Mouse (Mus musculus): ENCODE measurements around the gene Ppp1r3e. TPM values are rescaled to one million over a fixed set of nuclear protein-coding genes. Genes with fewer than 3 reads are reported as not detected.
A peak's percentile ranks its signal among the peaks of the same experiment; 100 is the strongest.

Gene Ppp1r3e
- total RNA-seq (2022): 10 to 100 TPM; 18.2 to 23.0 (median 22.2) TPM

DNA sequence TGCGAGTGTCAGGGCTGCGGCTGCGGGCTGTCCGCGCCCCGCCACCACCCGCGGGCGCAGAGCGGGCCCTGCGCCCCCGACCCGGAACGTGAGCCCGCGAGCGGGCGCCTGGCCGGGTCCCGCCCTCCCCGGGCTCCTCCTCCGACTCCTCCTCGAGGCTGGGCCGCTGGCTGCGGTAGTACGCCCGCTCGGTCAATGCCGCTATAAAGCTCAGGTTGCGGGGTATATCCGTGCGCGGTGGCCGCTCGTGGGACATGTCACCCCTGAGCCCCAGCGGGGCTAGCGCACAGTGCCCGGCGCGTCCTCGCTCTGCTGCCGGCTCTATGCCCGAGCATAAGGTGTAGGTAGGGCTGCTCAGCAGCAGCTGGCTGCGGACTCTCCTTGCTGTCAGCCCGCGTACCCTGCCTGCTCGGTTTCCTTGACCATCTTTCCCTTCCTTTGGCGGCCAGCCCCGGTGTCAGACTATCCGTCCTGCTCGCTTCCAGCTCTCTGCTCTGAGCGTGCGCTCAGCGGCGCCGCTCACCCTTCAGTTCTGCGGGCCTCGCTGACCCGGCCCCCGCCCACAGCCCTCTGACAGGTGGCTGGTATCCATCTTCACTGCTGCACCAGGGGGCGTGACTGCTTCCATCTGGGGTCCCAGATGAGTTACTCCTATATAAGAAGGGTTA lies at the start of gene Ppp1r3e:
TSS of gene Ppp1r3e (minus strand) at position 503 of the 668 bp plus-strand sequence.
- peak in 1 of 2 experiments; percentile 62 for DNase-seq (ENCODE audit: low spot score in 2 of 2)

DNA sequence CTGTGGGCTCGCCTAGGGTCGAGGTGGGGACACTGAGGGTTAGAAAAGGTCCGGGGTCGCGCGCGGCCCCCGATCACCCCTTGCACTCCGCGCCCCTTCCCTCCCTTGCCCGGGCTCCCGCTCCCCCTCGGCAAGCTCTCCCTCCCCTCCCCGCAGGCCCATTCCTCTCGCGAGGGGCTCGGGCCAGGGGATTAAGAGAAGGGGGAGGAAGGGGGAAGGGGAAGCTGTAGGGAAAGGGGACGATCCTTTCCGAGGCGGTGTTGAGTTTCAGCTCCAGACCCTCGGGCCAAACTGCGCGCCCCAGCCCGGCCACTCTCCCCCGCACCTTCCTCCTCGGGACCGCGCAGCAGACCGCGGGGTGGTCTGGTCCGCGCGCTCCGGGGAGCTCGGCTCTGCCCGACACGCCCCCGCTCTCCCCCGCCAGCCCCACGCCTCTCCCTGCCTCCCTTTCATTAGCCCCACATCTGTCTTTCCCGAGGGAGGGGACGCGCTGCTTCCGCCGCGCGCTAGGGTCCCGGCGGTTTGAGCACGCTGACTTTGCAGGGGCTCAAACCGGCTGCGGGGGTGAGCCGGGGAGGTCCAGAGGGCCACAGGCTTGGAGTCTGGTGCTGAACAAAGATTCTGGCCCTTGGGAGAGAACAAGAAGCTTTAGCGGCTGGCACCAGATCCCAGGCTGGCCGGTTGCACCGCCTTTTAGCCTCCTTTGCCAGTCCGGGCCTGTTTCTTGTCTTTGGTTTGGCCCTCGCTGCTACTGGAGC lies 49.2 kb upstream of the Ppp1r3e start:
- peak in 1 of 2 experiments; percentile 42 for DNase-seq (ENCODE audit: low spot score in 2 of 2)

DNA sequence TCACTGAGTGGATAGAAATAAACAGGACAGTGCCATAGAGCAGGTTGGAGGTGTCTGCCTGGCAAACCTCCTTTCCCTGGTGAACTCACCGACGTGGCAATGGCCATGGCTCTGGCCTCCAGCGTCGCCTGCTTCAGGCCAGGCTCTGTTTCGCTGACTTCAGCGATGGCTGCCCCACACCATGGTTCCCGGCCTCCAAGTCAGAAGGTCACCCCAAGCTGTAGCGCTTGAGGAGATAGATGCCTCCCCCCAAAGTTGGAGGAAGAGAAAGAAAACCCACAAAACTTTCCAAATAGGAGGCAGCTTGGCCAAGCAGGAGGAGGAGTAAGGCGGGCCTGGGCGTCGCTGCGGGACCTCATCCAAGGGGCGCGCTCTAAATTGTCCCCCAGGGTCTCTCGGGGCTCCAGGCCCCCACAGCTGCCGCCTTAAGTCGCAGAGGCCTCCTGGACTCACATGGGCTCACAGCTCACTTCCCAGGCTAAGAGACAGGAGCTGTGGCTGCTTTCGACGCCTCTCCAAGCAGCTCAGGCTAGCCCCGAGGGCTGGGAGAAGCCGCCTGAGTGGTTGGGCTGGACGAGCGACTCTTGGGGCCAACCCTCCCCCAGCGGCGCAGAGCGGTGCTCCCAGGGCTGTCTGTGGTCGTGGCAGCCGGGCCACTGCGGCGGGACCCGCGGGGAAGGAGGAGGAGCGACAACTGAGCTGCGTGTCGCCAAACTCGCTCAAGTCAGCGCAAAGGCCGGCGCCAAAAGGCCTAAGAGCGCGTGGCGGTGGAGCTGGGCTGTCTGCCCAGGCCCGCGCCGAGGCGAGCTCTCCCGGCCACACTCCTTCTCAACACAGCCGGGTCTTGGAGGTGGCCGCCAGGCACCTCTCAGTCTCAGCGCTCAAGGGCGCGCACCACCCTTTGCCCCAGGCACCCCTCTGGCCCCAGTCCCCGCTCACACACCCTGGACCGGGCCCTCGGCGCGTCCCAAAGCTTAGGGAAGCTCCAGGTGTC lies 48.3 kb upstream of the Ppp1r3e start, which contains the start of gene Efs:
TSS of gene Efs (minus strand) at position 778 of the 994 bp plus-strand sequence.
- DNase-seq (ENCODE audit: low spot score in 2 of 2): peak in 1 of 2 experiments; percentile 55

DNA sequence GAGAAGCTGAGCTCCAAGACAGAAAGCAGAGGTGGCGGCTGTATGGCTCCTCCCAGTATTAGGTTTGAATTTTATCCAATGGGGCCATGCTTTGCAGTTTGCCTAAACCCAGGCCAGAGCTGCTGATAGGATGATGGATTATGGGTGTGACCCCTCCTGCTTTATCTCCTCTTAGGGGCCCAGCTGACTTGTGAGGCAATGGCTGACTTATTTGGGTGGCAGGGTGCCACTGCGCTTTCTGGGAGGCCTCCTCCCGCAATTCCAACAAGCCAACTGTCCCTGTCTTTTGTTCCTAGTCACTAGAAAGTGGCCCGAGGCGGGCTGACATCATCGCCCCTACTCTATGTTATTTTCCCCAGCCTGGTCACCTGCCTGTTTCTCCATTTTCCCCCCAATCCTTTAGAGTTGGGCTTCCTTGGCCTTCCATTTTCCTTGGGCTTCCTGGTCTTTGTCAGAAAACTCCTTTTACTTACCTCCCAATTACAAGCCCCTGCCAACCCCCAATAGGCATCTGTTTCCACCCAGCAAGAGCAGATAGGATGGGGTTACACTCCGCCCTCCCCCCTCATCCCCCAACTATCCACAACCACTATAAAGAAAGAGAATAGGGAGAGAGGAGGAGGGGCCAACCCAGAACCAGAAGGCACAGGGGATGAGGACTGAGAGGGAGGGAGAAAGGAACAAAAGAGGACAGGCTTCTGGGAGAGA lies 47.4 kb upstream of the Ppp1r3e start:
- no peak for DNase-seq (ENCODE audit: low spot score in 2 of 2)

DNA sequence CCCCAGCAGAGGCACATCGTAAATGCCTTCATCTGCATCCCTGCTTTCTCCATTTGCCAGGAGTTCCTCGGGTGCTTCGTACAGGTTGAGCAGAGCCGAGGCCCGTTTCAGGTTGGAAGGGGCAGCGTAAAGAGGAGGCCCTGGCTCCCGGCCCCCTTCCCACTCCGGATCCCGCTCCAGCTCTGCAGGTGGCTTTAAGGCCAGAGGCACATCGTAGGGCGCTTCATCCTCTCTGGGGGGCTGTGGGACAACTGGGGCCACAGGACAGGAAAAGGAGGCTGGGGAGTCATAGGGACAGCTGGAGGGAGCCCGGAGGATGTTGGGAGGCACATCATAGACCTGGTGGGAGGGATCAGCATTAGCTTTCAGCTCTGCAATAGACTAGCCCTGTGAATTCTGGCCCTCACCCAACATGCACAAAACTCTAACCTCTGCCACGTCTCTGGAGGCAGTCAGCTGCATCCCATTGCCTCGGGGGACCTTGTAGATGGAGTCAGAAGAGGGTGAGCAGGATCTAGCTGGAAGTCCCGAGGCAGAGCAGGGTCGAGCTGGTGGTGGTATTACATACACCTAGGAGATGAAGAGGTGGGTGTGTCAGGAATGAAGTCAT lies 42.8 kb upstream of the Ppp1r3e start:
- no peak for DNase-seq (ENCODE audit: low spot score in 2 of 2)

DNA sequence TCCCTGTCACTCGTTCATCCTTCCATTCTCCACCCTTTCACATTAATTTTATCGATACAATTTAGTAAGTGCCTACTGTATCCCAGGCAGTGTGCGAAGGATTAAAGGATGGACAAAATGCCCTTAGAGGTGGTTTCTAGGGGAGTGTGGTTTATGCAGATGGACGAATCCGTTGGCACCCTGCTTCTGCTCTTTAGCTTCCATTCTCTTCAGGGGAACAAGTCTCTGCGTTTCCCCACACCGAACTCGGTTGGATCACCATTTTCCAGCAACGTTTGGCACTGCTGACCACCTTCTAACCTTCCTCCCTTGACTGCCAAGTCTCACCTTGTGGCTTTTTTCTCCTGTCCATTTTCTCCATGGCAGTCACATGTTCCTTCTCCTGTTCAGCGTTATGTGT lies 36.0 kb upstream of the Ppp1r3e start:
- DNase-seq (ENCODE audit: low spot score in 2 of 2): no peak

DNA sequence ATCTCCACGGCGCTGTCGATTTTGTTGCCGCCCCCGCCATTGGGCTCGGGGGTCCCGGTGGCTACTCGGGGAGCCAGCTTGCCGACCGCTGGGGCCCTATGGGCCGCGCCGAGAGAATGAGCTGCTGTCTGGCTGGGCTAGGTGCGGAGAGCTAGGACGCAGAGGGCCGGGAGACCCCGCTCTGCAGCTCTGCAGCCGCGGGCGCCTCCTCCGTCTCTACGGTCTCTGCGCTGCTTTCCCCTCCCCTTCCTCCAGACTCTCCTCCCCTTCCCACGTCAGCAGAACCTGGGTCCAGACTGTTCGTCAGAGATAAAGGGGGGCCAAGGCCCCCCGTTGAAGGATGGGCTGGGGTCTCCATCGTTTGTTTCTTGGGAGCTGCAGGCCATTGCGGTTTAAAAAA lies 35.5 kb upstream of the Ppp1r3e start, which contains the start of gene Slc22a17:
TSS of gene Slc22a17 (minus strand) at position 247 of the 400 bp plus-strand sequence.
- DNase-seq (ENCODE audit: low spot score in 2 of 2): peak; percentile 76 to 84

DNA sequence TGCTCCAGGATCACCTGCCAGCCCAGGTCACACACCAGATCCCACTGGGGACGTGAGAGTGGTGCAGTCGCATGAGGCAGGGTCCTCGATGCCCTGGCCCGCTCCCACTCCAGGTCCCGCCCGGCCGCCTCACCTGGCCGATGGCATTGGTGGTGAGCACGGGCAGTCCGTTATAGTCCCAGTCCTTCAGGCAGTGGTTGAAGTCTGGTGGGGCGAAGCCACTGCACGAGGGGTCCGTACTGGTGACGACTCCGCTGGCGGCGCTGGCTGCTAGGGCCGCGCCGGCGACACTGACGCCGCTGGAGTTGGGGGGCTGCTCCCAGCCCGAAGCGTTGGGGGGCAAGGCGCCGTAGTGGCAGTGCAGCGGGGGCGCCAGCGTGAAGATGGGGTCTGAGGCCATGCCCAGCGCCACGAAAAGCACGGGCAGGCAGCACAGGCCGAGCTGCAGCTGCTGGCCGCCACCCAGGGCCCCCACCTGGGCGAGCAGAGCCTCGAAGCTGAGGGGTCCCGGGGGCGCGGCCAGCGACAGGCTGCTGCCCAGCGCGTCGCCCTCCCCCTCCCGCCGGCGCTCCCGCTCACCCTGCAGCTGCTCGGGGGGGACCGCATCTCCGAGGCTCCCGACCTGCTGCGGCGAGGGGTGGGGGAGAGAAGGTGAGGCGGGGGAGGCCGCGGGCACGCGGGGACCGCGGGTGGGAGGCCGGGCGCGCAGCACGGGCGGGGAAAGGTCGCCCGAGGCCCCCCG lies 34.9 kb upstream of the Ppp1r3e start:
- DNase-seq (ENCODE audit: low spot score in 2 of 2): no peak

DNA sequence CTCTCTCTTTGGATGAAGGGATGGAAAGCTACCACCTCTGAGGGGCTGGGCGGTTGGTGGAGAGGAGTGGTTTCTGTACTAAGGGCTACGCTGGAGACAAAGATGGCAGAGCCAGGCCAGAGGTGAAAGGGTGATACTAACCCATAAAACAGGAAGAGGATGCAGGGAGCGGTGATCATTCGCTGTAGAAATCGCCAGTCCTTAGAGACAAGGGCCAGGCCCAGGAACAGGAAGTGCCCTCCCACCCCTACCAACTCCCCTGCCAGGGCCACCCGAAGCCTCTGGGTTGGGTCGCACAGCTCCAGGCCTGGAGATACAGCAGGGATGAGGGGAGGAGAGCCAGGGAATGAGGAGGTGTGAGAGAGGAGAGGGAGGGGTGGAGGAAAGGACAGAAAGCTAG lies 31.3 kb upstream of the Ppp1r3e start:
- no peak for DNase-seq (ENCODE audit: low spot score in 2 of 2)

DNA sequence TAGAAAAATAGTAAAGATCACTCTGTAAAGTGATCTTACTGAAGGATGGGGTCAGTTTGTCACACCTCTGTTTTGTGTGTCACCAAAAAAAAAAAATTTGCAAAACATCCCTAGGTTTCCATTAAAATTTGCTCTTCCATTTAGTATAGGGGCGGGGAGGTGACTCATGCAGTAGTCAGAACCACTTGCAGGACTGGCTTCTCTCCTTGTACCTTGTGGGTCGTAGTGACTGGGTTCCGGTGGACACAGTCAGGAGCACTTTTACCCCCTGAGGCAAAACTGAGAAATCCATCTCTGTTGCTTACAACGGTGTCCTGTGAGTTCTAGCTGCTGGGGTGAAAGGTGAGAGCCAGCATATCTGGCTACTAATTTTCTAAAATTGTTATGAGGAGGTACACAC lies 26.3 kb upstream of the Ppp1r3e start:
- DNase-seq (ENCODE audit: low spot score in 2 of 2): no peak

DNA sequence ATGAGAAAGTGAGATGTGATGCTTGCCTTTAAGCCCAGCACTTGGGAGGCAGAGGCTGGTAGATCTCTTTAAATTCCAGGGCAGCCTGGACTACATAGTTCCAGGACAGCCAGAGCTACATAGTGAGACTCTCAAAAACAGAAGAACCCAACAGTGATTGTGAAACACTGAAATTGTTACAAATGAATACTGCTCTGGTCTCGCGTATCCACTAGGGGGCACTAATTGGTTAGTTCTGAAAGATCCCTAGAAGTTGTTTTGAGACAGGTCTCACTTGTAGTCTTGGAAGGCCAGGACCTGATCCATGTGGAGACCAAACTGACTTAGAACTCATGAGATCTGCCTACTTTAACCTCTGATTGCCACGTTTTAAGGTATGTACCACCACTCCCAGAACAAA lies 23.0 kb upstream of the Ppp1r3e start:
- DNase-seq (ENCODE audit: low spot score in 2 of 2): peak; percentile 62 to 80

DNA sequence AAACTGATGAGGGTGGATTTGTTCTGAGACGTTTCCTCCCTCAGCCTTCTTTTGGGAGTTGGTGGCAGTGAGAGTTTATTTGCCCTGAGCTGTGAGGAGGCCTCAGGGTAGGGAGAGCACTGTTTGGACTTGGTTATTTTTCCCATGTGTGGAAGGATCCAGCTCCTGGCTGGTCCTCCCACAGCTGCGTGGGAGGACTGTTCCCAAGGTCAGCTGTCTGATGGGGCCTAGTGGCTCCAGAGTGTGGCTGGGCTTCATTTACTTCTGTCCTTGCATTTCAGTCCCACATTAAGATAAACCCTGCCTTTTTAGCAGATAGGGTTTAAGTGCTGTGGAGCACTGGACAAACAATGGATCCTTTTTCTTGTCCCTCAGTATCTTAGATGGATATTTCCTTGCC lies 20.1 kb upstream of the Ppp1r3e start:
- no peak for DNase-seq (ENCODE audit: low spot score in 2 of 2)

DNA sequence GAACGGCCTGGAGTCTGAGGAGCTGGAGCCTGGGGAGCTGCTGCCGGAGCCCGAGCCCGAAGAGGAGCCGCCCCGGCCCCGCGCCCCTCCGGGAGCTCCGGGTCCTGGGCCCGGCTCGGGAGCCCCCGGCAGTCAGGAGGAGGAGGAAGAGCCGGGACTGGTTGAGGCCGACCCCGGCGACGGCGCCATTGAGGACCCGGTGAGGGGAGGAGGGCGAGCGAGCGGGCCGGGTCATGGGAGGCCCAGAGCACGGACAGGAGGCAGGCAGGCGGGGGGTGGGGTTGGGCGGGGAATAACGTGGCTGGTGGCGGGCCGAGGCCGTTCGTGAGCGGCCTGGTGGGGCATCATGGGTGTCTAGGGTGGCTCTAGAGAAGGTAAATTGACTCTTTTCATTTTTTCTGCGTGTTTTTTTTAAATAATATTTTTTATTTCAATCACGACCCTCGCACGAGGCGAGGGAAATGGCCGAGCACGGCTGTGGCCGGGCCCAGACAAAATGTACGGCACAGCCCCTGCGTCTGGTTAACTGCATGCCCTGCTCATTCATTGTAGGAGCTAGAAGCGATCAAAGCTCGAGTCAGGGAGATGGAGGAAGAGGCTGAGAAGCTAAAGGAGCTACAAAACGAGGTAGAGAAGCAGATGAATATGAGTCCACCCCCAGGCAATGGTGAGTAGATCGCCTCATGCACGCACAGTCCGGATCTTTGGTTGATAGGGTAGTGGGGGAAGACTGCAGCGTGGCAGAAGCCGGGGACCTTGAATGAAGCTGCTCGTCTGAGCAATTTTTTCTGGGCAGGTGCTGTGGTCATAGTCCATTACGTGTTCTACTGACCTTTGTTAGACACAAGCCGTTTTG lies 17.2 kb upstream of the Ppp1r3e start:
- no peak for DNase-seq (ENCODE audit: low spot score in 2 of 2)

DNA sequence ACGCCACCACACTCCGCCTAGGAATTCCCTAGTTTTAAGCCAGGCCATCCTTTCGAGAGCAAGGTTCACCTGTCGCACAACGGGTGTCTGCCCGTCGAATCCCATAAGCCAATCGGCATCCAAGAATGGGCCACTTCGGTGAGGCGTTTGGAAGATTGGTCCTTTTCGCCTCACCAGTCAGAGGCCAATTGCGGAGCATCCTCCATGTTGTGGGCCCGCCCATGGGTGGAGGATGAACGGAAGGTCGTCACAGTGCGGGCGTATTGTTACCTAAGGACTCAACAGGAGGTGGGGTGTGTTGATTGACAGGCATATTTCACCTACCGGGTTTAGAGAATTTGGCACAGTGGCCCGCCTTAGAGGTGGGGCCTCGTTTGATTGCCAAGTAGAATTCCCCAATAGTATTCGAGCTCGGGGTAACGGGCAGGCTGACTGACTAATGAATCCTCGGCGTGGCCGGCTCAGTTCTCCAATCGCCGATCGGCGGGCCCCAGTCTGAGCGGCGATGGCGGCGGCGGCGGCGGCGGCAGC lies 16.4 kb upstream of the Ppp1r3e start:
- DNase-seq (ENCODE audit: low spot score in 2 of 2): peak; percentile 99 to 100

DNA sequence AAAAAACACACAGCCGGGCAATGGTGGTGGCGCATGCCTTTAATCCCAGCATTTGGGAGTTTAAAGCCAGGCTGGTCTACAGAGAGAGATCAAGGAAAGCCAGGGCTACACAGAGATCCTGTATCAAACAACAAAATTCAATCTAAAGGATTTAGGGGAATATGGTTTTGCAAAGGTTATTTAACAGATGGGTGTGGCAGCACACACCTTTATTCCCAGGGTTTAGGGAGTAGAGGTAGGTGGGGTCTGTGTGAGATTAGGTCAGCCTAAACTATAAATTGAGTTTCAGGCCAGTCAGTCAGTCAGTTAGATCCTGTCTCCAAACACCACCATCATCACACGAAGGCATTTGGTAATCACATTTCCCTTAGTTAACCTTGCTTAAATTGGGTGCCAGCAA lies 14.8 kb upstream of the Ppp1r3e start, which contains the start of gene Pabpn1:
TSS of gene Pabpn1 (plus strand) at position 301 of the 400 bp plus-strand sequence.
- DNase-seq (ENCODE audit: low spot score in 2 of 2): no peak

DNA sequence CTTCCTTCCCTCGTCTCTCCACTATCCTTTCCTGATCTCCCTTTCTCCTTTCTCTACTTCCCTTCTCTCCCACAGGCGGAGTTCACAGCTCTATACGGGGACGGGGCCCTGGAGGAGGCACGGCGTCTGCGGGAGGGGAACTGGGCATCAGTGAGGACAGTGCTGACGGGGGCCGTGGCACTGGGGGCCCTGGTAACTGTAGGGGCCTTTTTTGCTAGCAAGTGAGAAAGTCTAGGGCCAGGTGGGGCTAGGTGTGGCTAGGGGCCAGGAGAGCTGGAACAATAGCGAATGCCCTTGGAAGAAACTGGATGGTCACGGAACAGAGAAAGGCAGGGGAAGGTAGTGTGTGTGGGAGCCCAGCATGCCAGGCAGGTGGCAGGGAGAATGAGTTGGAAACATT lies 8.0 kb upstream of the Ppp1r3e start:
- no peak for DNase-seq (ENCODE audit: low spot score in 2 of 2)

DNA sequence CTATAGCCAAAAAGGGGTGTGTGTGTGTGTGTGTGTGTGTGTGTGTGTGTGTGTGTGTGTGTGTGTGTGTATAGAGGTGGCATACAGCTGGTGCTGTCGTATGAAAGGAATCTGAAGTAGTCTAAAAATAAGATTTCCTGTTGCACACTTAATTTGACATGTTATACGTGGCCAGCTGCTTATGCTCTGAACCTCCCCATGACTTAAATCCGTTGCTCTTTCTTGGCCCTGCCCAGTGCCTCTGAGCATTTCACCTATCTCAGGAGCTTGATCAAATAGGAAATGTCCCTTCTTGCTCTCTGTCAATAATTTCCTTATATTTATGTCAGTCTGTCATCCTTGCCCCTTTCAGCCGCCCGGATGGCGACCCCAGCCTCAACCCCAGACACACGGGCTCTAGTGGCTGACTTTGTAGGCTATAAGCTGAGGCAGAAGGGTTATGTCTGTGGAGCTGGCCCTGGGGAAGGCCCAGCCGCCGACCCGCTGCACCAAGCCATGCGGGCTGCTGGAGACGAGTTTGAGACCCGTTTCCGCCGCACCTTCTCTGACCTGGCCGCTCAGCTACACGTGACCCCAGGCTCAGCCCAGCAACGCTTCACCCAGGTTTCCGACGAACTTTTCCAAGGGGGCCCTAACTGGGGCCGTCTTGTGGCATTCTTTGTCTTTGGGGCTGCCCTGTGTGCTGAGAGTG lies 6.8 kb upstream of the Ppp1r3e start:
- no peak for DNase-seq (ENCODE audit: low spot score in 2 of 2)
